Mouse (Mus musculus): ENCODE results near the gene Mchr1. TPM values are rescaled to one million over a fixed set of nuclear protein-coding genes. Genes with fewer than 3 reads are reported as not detected.

Gene Mchr1
- 9.2 and 9.4 TPM in 2 replicates for polyA plus RNA-seq (2015; fragmentation: Nextera tagmentation; extraction: Ambion mirVana)

DNA sequence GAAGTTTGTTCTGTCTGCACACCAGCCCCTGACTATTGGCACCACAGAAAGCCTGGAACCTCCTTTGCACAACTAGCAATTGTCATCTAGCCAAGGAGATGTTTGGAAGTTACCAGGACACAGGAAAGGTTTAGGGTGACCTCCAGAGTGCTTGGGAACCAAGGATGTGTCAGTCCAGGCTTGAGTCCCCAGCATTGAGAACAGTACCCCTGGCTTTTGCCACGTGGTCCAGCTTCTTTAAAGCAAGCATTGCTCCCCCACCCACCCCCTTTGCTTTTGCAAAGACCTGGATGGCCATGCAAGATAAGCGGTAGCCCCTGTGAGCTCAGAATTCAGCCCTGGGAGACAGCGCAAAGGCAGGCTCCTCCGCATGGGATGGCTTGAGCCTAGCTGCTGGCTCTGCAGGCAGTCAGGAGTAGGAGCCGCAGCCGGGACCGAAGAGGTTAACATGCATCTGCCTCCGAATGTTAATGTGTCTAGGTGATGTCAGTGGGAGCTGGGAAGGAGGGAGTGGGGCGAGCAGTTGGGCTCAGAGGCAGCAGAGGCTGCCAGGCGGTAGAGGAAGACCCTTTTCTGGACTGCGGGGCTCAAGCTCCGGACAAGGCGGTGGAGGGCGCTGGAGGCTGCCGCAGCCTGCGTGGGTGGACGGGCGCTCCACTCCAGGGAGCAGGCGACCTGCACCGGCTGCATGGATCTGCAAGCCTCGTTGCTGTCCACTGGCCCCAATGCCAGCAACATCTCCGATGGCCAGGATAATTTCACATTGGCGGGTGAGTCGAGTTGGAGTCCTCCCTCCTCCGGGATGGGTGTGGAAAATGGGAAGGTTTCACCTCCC is at the start of gene Mchr1:
Gene Mchr1 (plus strand): TSS at position 414 of the 835 bp plus-strand sequence.

GRCm38 (mm10) chr15:81190630-81191178 is 44.6 kb upstream of the Mchr1 start, which contains the start of gene Mrtfa:
Gene Mrtfa (minus strand): TSS chr15:81190757.

Other genes starting within 250 kb of the Mchr1 start
- 20.2 and 24.1 TPM in 2 replicates for gene Mrtfa, start 44.7 kb upstream of the Mchr1 start, polyA plus RNA-seq (2015; fragmentation: Nextera tagmentation; extraction: Ambion mirVana)
- gene Slc25a17, start 125.3 kb downstream of the Mchr1 start, polyA plus RNA-seq (2015; fragmentation: Nextera tagmentation; extraction: Ambion mirVana): 103 TPM in 2 replicates
- gene St13, start 164.6 kb downstream of the Mchr1 start, polyA plus RNA-seq (2015; fragmentation: Nextera tagmentation; extraction: Ambion mirVana): 178 and 179 TPM in 2 replicates
- 6.5 and 8.0 TPM in 2 replicates for gene Xpnpep3, start 164.6 kb downstream of the Mchr1 start, polyA plus RNA-seq (2015; fragmentation: Nextera tagmentation; extraction: Ambion mirVana)
- 0.55 and 0.84 TPM in 2 replicates for gene Dnajb7, start 172.8 kb downstream of the Mchr1 start, polyA plus RNA-seq (2015; fragmentation: Nextera tagmentation; extraction: Ambion mirVana)
- 438 and 454 TPM in 2 replicates for gene Rbx1, start 230.8 kb downstream of the Mchr1 start, polyA plus RNA-seq (2015; fragmentation: Nextera tagmentation; extraction: Ambion mirVana)